Mouse (Mus musculus) left cerebral cortex, adult 2 months (tissue): ENCODE results near the gene Eif1. TPM values are rescaled to one million over a fixed set of nuclear protein-coding genes. Genes with fewer than 3 reads are reported as not detected.
"Not testable (repeated sequence)": the region's sequence is repeated elsewhere in the genome, so short reads cannot be mapped to it uniquely, and the experiment has no call there.

Source experiments
- DNase-seq, 2 experiments: peaks; one replicate each; pipeline ENCODE4 v3.0.0; 2021 to 2022; ENCODE audit warnings: low spot score in 2 of 2, mixed read lengths in 1 of 2; ENCODE audit errors: extremely low spot score in 1 of 2
- H3K27ac ChIP-seq: fragments of 200-600 bp; 2 replicates; pipeline ENCODE4 v1.8.1; 2022
- H3K4me3 ChIP-seq: fragments of 200-600 bp; 2 replicates; pipeline ENCODE4 v1.8.1; 2022
- CTCF ChIP-seq: fragments of 200-600 bp; IDR thresholded peaks from 2 replicates; pipeline ENCODE4 v1.8.1; 2022; ENCODE audit warnings: antibody characterized with exemption, mild to moderate bottlenecking, moderate library complexity
- intact Hi-C: fragments of 180-260 bp; cut with DNase I; formaldehyde crosslinking; loops from one replicate; pipeline ENCODE4 v1.15.1; 2025
- total RNA-seq, 2 experiments: library from RNA; stranded (reverse); gene quantifications; 2 replicates each; pipeline ENCODE4 v1.2.3; 2021

Gene Eif1
- total RNA-seq, 2 experiments from 2014 or later = 746 to 811 TPM

GRCm38 (mm10) chr11:100290235-100290634 is 29.4 kb upstream of the Eif1 start:
- intact Hi-C loops = no loop called here
- H3K27ac ChIP-seq = no peak overlapping the region
- TF ChIP-seq CTCF = no peak
- DNase-seq = no peak
- H3K4me3 ChIP-seq = no peak overlapping the region

- no peak overlapping the region for H3K4me3 ChIP-seq
- no peak for DNase-seq
- intact Hi-C loops = no loop called here
- no peak overlapping the region for H3K27ac ChIP-seq
- no peak for TF ChIP-seq CTCF
Measured at GRCm38 (mm10) chr11:100292884-100293283, 26.8 kb upstream of the Eif1 start.

- Histone ChIP-seq H3K27ac (no peak overlapping the region), H3K4me3 (no peak overlapping the region)
- no peak; the same call in none of the 2 replicates for TF ChIP-seq CTCF
- DNase-seq = peak; percentile 74 to 84
- intact Hi-C loops = loop anchor here (1.0 to 5.0 kb wide), 4 partner anchors 93 to 985 kb away; no protein-coding TSS in a partner anchor
Measured at GRCm38 (mm10) chr11:100295308-100295707, 24.4 kb upstream of the Eif1 start.

GRCm38 (mm10) chr11:100297801-100298200 is 21.9 kb upstream of the Eif1 start:
- Histone ChIP-seq H3K4me3 (no peak overlapping the region; the same call in 1 of the 2 replicates), H3K27ac (no peak overlapping the region)
- no peak for DNase-seq
- intact Hi-C loops = loop anchor here (1.0 to 5.0 kb wide), 4 partner anchors 96 to 919 kb away; no protein-coding TSS in a partner anchor
- TF ChIP-seq CTCF = peak; percentile 55

- Histone ChIP-seq H3K27ac (no peak overlapping the region), H3K4me3 (peak overlapping the region; percentile 18; the same call in 1 of the 2 replicates)
- DNase-seq = peak; percentile 78 to 88
- intact Hi-C loops = loop anchor here (2.0 to 5.0 kb wide), 3 partner anchors 96 to 920 kb away; no protein-coding TSS in a partner anchor
- peak; percentile 78 for TF ChIP-seq CTCF
Measured at GRCm38 (mm10) chr11:100298274-100299036, 21.2 kb upstream of the Eif1 start.

- Histone ChIP-seq H3K27ac (no peak overlapping the region), H3K4me3 (no peak overlapping the region)
- peak; percentile 43 to 62 for DNase-seq
- TF ChIP-seq CTCF = peak; percentile 96
- intact Hi-C loops = no loop called here
Measured at GRCm38 (mm10) chr11:100300293-100300692, 19.4 kb upstream of the Eif1 start.

GRCm38 (mm10) chr11:100301292-100301691 is 18.4 kb upstream of the Eif1 start:
- intact Hi-C loops = no loop called here
- no peak for DNase-seq
- Histone ChIP-seq H3K4me3 (no peak overlapping the region), H3K27ac (no peak overlapping the region)
- TF ChIP-seq CTCF = no peak

GRCm38 (mm10) chr11:100307900-100308299 is 11.8 kb upstream of the Eif1 start:
- intact Hi-C loops = no loop called here
- no peak for TF ChIP-seq CTCF
- no peak for DNase-seq
- Histone ChIP-seq H3K27ac (no peak overlapping the region), H3K4me3 (no peak overlapping the region)

GRCm38 (mm10) chr11:100308672-100309071 is 11.0 kb upstream of the Eif1 start:
- H3K27ac ChIP-seq, DNase-seq, intact Hi-C loops, H3K4me3 ChIP-seq: not testable (repeated sequence)

GRCm38 (mm10) chr11:100311656-100312055 is 8.0 kb upstream of the Eif1 start:
- intact Hi-C loops = loop anchor here (10.0 kb wide), 2 partner anchors 1087 to 1337 kb away; no protein-coding TSS in a partner anchor
- peak overlapping the region; percentile 89 for H3K27ac ChIP-seq
- no peak for DNase-seq
- no peak for TF ChIP-seq CTCF
- H3K4me3 ChIP-seq = no peak overlapping the region

GRCm38 (mm10) chr11:100312096-100312679 is 7.5 kb upstream of the Eif1 start:
- DNase-seq = peak in 1 of 2 experiments; percentile 41

GRCm38 (mm10) chr11:100313424-100313823 is 6.3 kb upstream of the Eif1 start:
- Histone ChIP-seq H3K27ac (peak overlapping the region; percentile 89), H3K4me3 (no peak overlapping the region)
- DNase-seq = no peak
- TF ChIP-seq CTCF = no peak
- intact Hi-C loops = loop anchor here (10.0 kb wide), 2 partner anchors 1089 to 1339 kb away; no protein-coding TSS in a partner anchor

More at GRCm38 (mm10) chr11:100312096-100312679, 7.5 kb upstream of the Eif1 start:
- intact Hi-C loops = loop anchor here (10.0 kb wide), 2 partner anchors 1087 to 1337 kb away; no protein-coding TSS in a partner anchor
- TF ChIP-seq CTCF = no peak; the same call in none of the 2 replicates
- H3K4me3 ChIP-seq = no peak overlapping the region
- H3K27ac ChIP-seq = peak overlapping the region; percentile 89
